Mouse (Mus musculus): ENCODE results near the gene Akap17b. TPM values are rescaled to one million over a fixed set of nuclear protein-coding genes. Genes with fewer than 3 reads are reported as not detected.

Akap17b gene
- 1 to 10 TPM; 8.7 to 9.0 TPM for total RNA-seq (2021)
- long read RNA-seq, experiment 1, full-length matches to known transcripts, result 3 of 5 reads
- long read RNA-seq, experiment 1, partial matches to known transcripts, result 0 of 5 reads
- long read RNA-seq, experiment 1, other reads (novel, unspliced or antisense), result 2 of 5 reads
- long read RNA-seq, experiment 2, full-length matches to known transcripts, result 3 of 5 reads
- long read RNA-seq, experiment 2, partial matches to known transcripts, result 2 of 5 reads
- long read RNA-seq, experiment 2, other reads (novel, unspliced or antisense), result 0 of 5 reads

GRCm38 (mm10) chrX:36644657-36645551 lies at the start of gene Akap17b:
TSS of gene Akap17b (minus strand) at chrX:36645395.
- Histone ChIP-seq H3K27ac (peak within 1 kb of the TSS; percentile 89), H3K4me3 (peak within 1 kb of the TSS; percentile 70)
- peak; percentile 76 to 88 for DNase-seq (ENCODE audit: low spot score in 2 of 2)
- TF ChIP-seq CTCF (conservative IDR thresholded peaks at IDR 0.05), result peak; percentile 84

DNA sequence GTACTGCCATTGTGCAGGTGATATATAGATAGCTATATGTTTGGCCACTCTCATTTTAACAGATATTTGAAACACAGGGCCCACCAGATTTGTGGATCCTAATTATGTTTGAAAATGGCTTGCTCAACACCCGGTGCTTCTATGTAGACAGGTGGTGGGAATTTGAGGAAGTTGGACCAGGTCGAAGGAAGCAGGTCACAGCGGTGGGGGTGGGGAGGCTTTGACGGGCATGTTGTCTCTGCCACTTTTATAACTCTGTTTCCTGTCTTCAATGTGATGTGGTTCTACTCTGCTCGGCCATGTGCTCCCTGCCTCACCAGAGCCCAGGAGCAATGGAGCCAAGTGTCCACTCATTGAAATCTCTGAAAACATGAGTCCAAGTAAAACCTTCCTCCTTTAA lies 46.2 kb upstream of the Akap17b start:
- H3K4me3 ChIP-seq, result no peak overlapping the region
- no peak overlapping the region for H3K27ac ChIP-seq
- no peak for TF ChIP-seq CTCF (conservative IDR thresholded peaks at IDR 0.05)
- no peak for DNase-seq (ENCODE audit: low spot score in 2 of 2)

- Histone ChIP-seq H3K4me3 (no peak overlapping the region), H3K27ac (no peak overlapping the region)
- no peak for TF ChIP-seq CTCF (conservative IDR thresholded peaks at IDR 0.05)
- DNase-seq (ENCODE audit: low spot score in 2 of 2), result no peak
Observed at GRCm38 (mm10) chrX:36689655-36690054, 44.5 kb upstream of the Akap17b start.

DNA sequence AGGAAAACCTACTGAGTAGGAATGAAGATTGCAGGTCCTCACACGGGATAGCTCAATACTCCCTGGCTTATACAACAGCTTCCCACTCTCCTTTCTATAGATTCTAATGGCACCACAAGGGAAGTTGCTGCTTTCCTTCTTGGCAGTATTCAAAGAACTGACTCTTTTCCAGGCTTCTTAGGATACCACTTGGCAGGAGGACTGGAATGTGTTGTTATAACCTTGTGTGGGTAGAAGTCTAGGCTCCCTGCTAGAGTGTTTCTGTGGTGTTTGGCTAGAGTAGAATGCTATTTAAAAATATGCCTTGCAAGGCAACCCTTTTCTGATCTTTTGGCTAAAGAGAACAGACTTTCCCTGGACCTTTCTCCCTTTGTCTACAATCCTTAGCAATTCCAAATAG lies 31.6 kb upstream of the Akap17b start:
- Histone ChIP-seq H3K27ac (no peak overlapping the region), H3K4me3 (no peak overlapping the region)
- TF ChIP-seq CTCF (conservative IDR thresholded peaks at IDR 0.05), result no peak
- no peak for DNase-seq (ENCODE audit: low spot score in 2 of 2)

GRCm38 (mm10) chrX:36672708-36673107 lies 27.5 kb upstream of the Akap17b start:
- DNase-seq (ENCODE audit: low spot score in 2 of 2), result no peak
- Histone ChIP-seq H3K27ac (no peak overlapping the region), H3K4me3 (no peak overlapping the region)
- no peak for TF ChIP-seq CTCF (conservative IDR thresholded peaks at IDR 0.05)

DNA sequence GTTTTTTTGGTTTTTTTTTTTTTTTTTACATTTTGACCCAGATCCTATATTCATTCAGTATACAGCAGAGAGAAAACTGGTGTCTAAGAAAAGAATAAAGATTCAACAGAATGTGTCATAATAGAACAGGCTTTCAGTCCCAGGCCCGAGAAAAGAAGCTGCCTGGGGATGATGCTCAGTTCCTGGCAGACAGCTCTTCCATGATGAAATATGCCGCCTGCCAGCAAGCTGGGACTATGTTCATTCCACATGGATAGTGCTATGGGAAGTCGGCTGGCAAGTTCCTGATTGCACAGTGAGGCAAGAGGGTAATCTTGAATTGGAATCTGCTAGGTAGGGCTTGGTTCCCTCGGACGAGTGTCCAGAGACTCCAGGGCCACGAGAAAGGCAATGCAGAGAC lies 5.1 kb downstream of the Akap17b start:
- H3K4me3 ChIP-seq, result no peak overlapping the region
- no peak for TF ChIP-seq CTCF (conservative IDR thresholded peaks at IDR 0.05)
- DNase-seq (ENCODE audit: low spot score in 2 of 2), result peak; percentile 30 to 50
- no peak overlapping the region for H3K27ac ChIP-seq

- Histone ChIP-seq H3K27ac (no peak overlapping the region), H3K4me3 (no peak overlapping the region)
- DNase-seq (ENCODE audit: low spot score in 2 of 2), result no peak
- TF ChIP-seq CTCF (conservative IDR thresholded peaks at IDR 0.05), result peak; percentile 79
Observed at GRCm38 (mm10) chrX:36630771-36631170, 14.4 kb downstream of the Akap17b start.

- no peak for TF ChIP-seq CTCF (conservative IDR thresholded peaks at IDR 0.05)
- DNase-seq (ENCODE audit: low spot score in 2 of 2), result no peak
- no peak overlapping the region for H3K4me3 ChIP-seq
- H3K27ac ChIP-seq, result no peak overlapping the region
Observed at GRCm38 (mm10) chrX:36628102-36628501, 17.1 kb downstream of the Akap17b start.

GRCm38 (mm10) chrX:36609117-36609516 lies 36.1 kb downstream of the Akap17b start:
- no peak for TF ChIP-seq CTCF (conservative IDR thresholded peaks at IDR 0.05)
- DNase-seq (ENCODE audit: low spot score in 2 of 2), result no peak
- no peak overlapping the region for H3K4me3 ChIP-seq

DNA sequence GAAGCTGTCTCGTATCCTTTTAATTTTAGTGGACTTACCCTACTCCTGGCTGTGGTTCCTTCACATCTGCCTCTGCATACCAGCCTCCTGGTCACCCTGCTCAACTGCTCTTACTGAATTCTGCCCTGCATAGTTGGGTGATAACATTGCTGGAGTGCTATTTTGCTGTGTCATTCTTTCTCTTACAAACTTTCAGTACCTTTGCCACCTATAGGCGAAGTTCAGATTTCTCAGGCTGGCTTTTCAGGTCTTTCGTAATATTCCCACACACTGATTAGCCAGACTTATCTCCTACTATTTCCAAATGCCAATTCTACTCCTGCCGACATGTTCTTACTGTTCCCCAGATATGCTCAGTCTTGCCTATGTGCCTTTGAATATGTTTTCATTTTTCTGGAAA lies 41.2 kb downstream of the Akap17b start:
- no peak for DNase-seq (ENCODE audit: low spot score in 2 of 2)
- H3K27ac ChIP-seq, result no peak overlapping the region
- no peak overlapping the region for H3K4me3 ChIP-seq
- no peak for TF ChIP-seq CTCF (conservative IDR thresholded peaks at IDR 0.05)

More at GRCm38 (mm10) chrX:36609117-36609516, 36.1 kb downstream of the Akap17b start:
- H3K27ac ChIP-seq, result no peak overlapping the region

DNA sequence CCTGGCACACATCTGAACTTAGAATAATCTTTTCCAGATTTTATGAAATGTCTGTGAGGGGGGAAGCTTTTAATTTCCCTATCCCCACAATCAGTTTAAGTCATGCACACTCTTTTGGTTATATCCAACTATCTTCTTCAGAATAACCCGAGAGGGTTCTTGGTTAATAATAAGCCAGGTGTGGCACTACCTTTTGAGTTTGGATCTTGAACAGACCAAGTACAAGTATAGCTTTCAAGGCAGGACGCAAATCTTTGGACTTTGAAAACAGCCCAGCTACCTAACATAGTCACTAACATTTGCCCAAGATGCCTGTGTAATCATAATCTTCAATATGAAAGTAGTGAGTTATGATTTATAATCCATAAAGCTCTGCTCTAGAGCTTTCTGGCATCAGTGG lies 42.3 kb downstream of the Akap17b start:
- no peak for DNase-seq (ENCODE audit: low spot score in 2 of 2)
- H3K4me3 ChIP-seq, result no peak overlapping the region
- H3K27ac ChIP-seq, result no peak overlapping the region
- no peak for TF ChIP-seq CTCF (conservative IDR thresholded peaks at IDR 0.05)

- peak overlapping the region; percentile 72; the same call in 1 of the 2 replicates for H3K4me3 ChIP-seq
- DNase-seq (ENCODE audit: low spot score in 2 of 2), result no peak
Observed at GRCm38 (mm10) chrX:36600066-36600465, 45.1 kb downstream of the Akap17b start.

GRCm38 (mm10) chrX:36599656-36600055 lies 45.5 kb downstream of the Akap17b start:
- Histone ChIP-seq H3K4me3 (peak overlapping the region; percentile 72), H3K27ac (no peak overlapping the region; the same call in 1 of the 2 replicates)
- DNase-seq (ENCODE audit: low spot score in 2 of 2), result no peak
- TF ChIP-seq CTCF (conservative IDR thresholded peaks at IDR 0.05), result no peak

More at GRCm38 (mm10) chrX:36600066-36600465, 45.1 kb downstream of the Akap17b start:
- H3K27ac ChIP-seq, result no peak overlapping the region
- TF ChIP-seq CTCF (conservative IDR thresholded peaks at IDR 0.05), result no peak

Data from layer of hippocampus, adult 2 months (tissue).